Mouse (Mus musculus) c-Kit-positive CD71-positive TER-119-positive erythroid progenitor cells, embryonic 14.5 days (primary cell): ENCODE measurements around the gene Ehf.

Source experiments
- DNase-seq: peaks from one replicate; pipeline ENCODE4 v3.0.0-alpha.2; 2013; ENCODE audit warnings: low spot score

The Ehf gene

DNA sequence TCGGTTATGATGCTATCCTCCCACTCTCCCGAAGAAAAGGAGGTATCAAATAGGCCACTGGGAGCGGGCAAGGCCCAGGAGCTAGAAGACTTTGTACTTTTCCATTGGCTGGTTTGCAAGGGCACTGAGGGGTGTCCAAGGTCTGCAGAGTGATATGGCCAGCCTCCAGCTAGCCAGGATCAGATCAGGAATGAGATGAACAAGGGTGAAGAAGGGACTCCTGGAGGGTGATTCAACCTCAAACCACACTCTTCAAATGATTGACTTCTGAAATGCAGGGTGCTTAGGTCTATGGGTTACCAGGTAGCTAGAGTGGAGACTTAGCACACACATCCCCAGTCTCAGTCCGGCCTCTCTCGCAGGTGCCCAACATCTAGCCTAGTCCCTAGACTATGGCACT lies 9.3 kb downstream of the Ehf start:
- DNase-seq: no peak

DNA sequence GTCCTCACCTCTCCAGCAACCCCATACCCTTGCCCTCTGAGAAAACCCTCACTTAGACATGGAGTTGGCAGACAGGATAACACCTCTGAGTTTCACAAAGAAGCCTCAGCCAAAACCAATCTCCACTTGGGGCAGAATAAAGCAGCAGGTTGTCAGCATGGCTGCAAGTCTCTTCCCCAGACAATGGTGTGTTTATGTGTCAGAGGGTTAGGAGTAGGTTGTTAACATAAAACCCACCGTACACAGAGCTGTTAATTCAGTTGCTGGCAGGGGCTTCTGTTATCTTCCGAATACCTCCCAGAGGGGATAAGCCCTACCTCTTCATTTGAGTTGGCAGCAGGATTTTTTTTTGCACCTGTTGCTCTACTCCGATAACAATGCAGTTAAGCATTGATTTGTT lies 9.9 kb downstream of the Ehf start:
- DNase-seq: no peak

DNA sequence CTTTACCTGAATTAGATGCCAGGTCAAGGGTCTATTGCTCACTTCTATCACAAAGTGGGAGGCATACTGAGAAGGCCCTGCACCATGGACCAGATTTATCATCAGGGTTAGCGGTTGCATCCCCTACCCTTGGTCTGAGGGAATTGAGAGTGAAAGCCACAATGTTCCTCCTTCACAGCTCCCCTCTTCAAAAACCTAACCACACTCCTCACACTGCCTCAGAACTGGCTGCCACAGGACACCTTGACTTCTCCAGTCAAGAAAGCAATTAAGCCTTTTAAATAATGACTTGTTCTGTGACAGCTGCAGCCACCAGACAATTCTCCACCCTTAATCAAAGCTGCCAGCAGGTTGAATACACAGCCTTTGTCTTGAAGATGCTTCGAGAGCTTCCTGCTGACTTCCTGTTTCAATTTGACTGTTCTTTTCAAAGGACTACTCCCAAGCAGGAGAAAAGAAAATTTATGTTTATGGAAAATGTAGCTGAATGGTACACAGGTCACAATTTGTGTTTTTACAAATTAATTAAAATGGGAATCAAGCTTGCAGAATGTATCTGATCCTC lies 12.3 kb downstream of the Ehf start:
- no peak for DNase-seq

DNA sequence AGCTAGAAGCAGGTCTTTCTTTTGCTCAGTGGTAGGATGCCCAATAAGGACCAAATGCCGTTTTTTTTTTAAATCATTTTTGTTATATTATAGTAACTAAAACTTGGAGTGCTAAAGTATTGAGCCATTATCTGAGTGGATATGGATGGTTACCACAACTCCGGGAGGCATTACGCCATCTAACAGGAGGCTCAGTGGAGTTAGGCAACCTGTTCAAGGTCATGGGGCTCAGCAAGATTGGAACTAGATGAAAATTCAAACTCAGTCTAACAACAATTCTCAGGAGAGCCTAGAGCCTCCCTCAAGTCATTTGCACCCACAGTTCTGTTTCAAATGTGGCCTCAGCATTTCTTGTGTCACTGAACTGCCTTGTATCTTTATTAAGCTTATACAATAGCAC lies 12.9 kb downstream of the Ehf start:
- DNase-seq: no peak

DNA sequence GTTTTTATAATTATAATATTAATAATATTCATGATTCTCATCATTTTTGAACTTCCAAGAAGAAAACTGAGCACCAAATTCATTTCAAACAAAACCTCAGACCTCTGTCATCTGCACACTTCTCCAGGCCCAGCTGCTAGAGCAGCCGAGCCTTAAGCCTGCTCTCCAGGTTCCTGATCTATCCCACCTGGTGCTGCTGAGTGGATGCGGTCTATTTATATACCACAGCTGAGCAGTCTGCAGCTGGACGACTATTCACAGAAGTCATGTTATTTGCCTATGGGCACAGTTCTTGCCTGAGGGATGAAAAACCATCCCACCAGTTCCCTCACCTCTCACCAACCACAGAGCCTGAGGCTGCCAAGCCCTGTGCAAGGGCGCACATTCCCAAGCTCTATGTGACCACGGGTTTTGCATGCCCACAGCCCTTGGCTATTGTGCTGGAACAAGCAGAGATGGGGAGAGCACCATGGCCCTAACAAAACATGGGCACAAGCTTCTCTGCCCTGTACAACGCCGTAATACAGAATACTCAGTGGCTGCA lies 13.6 kb downstream of the Ehf start:
- no peak for DNase-seq

DNA sequence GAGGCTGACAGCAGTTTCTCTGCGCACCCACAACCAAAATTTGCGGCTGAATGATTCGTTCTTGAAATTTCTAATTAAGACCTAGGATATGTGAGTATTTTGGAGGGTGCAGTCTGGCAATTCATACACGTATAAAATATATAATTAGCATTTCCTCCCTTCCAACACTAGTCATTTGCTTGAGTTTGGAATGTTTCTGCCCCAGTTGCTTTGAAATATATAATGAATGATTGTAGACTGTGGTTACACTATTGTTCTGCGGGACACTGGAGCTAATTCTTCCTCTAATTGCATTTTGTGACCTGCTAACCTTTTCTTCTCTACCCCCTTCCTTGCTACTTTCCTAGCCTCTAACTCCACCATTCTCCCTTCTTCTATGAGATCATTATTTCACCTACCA lies 15.4 kb downstream of the Ehf start:
- no peak for DNase-seq

DNA sequence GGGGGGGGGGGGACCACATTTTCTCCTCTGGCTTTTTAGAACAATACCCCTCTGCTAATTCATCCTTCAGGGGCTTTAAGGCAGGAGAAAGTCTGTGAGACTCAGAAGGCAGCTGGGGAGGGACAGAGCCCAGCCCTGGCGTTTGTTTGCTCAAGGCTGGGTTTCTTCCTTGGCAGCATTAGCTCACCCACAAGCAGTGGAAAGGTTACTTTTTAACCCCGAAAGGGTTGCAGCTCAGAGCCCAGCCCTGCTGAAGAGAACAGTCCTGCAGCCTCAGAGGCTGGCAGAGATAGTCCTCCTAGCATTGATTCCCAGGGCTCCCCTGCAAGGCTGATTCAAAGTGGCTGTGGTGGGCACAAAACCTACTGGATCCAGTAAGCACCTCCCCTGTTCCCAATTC lies 17.5 kb downstream of the Ehf start:
- no peak for DNase-seq

DNA sequence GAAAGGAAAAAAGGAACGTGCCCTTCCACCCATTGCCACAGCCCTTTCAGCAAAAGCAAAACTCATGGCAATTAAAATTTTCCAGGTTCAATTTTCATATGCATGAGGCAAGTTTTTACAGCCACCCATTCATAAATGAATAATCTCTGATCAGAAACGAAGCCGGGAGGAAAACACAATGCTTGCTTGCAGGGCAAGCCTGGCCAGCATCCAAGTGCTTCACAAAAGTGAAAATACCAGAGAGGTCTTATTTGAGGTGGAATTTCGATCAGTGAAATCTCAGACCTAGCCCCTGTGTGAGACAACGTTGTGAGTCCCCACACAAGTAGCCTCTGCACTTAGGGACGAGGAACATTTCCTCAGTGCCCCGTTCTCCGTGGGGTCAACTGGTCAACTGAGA lies 19.3 kb downstream of the Ehf start:
- DNase-seq: no peak

DNA sequence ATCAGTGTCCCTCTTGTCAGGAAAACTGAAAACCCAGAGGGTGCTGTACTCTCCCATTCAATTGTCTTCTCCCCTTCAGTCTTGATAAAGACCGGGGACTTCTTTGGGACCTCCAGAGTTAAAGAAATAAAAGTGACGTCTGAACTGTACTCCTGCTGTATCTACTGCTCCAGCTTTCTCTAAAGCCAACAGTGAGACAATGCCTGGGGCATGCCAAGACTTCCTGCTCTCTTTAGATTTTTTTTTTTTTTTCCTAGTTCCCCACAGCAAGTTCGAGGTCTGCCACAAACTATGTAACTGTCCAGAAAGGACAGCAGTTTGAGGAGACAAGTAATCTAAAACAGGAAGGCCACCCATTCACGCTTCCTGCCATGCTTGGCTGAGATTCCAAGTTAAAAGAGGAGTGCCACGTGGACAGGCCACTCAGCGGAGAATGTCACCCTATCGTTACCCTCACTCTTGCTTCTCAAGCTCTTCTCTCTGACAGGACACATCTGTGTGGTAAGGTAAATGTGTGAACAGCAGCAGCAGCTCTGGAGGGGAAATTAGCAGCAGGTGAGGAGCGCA lies 20.8 kb downstream of the Ehf start:
- DNase-seq: no peak

DNA sequence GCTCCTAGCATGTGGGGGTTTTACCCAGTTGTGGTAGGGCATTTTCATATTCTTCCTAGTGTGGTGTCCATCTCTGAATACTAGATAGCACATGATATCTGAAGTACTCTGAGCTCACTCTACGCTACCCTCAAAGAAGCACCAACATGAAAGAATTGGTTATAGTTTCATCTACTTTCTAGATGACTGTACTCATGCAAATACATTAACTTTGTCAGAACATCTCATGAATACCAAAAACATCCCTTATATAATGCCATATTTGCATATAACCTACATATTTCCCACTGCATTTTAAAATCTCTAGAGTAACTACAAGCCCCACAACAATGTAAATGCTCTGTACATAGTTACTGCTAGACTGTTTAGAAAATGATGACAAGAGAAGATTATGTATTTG lies 23.2 kb downstream of the Ehf start:
- no peak for DNase-seq

DNA sequence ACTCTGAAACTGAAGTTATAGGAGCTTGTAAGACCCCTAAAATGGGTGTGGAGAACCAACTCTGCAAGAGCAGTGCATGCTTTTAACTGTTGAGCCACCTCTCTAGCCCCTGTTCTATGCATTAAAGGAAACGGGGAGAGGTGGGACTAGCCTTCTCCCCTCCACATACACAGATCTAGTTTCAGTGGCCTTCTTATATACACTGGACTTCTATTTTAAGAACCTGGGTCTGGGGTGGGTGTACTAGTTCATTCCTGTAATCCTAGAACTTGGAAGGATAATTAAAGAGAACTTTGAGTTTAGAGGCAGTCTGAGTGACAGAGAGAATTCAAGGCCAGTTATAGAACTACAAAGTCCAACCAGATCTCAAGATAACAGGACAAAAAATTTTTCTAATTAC lies 24.6 kb downstream of the Ehf start:
- no peak for DNase-seq

DNA sequence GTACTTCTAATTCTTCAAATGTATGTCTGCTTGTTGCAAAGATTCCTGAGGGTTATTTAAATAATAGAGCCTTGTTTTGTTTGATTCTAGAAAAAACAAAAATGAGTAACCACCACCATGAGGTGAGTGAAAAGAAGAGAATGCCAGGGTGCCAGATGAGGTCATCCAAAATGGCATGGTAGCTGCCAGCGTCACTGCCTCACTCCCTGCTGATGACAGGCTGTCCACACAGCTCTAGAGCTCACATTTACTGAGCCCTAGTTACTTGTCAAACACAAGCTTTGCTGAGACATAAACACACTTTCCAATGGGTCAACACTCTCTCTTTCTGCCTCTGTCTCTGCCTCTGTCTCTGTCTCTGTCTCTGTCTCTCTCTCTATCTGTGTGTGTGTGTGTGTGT lies 25.3 kb downstream of the Ehf start:
- DNase-seq: no peak

DNA sequence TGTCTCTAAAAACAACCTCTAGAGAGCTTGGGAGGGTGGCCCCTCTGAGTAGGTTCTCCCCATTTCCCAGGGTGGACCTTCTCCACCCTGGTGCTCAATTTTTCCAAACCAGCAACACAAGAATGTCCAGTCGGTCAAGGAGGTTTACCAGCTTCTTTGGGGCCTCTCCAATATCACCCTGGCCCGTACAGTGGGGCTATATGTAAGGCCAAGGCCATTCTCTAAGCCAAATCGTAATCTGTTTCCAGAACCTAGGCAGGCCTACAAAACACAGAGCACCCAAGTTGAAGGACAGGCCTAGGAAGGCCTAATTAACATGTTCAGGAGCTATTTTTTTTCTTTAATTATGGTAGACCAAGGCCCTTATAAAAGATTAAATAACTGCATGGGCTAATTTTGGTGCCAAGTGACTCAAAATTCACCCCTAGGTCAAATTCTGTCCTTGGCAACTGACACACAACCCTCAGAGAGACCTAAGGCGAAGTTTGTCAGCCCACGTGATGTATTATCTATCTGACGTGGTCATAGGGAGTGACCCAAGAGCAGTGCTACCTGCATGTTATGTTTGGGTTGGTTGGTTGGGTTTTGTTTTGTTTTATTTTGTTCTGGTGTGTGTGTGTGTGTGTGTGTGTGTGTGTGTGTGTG lies 27.6 kb downstream of the Ehf start:
- no peak for DNase-seq

DNA sequence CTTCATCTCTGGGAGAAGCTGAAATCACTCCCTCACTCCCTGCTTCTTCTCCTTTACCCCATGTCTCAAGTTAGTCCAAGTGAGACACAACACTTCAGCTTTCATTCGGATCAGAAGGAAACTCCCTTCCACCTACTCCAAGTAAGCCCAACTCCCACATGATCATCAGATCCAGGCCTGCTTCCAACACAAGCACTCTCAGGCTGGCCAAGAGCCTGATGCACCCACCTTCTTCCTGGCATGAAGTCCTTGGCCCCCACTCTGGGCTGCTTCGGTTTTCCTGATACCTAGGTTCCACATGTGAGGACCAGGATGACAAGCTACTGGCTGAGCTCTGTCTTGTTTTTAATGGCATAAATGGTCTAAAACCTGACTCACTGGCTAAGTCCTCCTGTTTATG lies 28.3 kb downstream of the Ehf start:
- DNase-seq: no peak

DNA sequence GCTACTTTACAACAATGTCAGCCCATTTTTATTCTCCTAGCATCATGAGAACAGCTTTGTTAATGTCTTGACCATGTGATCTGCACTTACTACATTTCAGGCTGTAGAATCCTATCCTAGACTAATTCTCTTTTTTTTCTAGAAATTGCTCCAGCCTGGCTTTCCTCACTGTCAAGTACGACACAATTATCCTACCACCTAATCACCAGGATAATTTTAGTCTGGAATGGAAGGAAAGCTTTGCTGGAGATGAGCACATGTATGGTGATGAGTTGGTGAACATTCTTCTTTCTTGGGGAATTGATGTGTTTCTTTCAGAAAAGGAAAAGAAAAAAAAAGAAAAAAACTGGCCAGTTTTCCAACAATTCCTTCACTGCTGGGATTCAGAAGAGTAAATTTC lies 28.8 kb downstream of the Ehf start:
- DNase-seq: no peak

DNA sequence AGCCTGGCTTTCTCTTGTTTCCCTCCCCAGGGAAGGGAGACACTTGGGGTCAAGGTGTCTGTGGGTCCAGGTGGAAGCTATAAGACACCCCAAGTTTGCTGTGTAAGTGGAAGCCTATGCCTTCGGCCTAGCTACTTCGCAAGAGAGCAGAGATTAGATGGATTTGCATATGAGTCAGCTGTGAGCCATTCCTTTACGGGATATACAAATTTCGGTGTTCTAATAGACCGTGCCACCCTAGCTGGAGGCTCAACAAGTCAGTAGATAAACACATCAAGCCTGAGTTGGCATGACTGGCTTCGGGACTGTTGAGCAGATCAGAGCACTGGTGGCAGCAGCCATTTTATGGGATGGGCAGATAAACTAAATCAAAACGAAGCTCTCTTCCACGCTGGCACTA lies 31.6 kb downstream of the Ehf start:
- no peak for DNase-seq

DNA sequence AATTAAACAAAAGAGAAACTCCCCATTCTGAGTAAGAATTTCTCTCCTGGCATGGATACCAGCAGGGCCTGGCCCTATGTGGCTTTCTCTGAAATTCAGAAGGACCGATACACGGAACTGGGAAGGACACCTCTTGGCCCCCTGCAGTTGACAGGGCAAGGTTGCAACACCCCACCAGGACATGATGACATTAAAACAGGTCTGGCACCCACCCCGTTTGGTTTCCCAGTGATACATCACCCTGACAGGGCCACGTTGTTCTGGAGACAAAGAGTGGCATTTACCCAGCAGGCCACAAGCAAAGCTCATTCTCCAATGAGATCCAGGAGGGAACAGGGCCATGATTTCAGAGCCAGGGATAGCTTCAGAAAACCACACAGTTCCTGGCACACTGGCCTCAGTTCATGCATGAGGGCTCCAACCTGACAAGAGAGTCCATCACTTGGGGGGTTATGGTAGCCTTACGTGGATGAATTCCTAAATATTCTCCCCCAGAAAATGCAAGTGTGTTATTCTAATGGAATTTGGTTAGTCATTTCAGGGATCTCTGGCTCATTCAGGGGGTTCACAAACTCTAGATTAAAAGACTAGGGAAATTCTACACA lies 32.4 kb downstream of the Ehf start:
- no peak for DNase-seq

DNA sequence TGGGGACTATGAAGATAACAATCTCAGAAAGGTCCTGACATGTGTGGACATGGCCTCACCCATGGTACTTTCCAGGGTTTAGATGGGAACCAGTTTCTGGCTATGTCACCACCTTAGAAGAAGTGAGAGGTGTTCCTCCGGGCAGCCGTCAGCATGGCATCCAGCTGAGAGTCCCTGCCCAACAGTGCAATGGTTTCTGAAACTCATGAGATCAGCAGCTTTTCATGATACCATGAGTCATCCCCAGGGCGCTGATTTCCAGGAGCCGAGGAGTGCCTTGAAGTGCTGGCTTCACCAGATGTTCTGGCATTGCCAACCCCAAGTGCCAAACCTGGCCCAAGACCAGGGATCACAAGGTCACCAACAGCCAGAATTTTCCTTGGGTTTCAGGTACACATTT lies 64.0 kb downstream of the Ehf start:
- DNase-seq: no peak

DNA sequence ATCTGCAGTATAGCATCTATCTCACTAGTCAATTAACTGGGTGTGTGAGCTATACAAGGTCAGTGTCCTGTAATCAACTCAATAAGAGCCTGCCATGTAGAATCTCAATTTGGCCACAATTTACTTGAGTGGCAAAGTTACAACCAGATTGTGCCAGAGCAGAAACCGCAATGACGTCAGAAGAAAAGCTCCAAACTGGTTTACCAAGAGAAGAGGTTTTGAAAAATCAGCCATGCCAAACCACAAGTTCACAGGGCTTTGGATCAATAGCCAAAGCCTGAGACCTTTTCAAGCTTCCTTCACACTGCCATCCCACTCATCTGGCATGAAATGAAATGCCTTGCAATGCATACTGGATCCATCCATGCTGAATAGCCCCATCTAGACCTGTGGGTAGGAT lies 76.3 kb downstream of the Ehf start:
- no peak for DNase-seq

DNA sequence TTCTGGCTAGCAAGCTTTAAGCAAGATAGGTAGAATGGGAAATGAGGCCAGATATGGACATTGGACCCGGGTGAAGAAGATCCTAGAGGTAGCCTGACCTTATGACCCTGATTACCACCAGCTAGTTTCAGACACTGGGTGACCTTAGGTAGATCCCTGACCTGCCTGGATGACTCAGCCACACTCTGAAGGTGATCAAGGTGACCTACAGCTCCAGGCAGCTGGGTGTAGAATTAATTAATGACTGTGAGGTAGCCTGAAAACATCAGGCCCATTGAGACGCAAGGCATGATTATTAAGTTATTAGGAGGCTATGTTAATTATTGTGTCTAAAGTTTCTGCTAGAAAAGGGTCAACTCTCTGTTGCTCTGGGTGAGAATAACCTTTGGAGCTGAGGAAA lies 82.2 kb downstream of the Ehf start:
- no peak for DNase-seq

DNA sequence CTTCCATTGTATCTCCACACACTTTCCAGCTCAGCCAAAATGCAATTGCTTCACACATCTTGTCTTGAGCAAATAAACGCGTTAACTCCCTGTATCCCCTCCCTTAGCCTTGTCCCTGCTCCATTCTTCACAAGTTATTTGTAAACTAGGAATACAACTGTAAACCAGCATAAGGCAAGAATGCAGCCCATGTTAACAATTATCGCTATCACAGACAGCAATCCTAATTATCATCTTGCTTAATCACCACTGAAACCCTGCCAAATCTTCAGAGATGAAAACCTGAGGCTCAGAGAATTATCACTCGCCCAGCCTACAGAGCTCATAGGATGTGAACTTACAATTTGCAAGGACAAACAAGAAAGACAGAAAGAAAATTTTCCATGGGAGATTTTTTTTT lies 84.8 kb downstream of the Ehf start:
- DNase-seq: no peak

DNA sequence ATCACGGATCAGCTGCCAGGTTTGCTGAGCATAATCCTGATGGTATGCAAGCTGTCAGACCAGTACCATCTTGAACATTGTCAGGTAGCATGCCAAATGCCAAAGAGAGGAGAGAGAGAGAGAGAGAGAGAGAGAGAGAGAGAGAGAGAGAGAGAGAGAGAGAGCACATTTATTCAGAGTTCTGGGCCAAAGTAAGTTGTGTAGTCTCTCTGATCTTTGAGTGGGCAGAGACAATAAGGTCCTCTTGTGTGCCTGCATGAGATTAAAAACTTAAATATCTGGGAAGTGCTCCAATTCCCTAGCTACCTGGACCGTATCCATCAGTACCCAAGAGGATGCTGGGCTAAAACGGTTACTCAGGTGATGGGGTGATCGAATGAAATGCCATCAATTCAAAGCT lies 87.3 kb downstream of the Ehf start:
- no peak for DNase-seq

DNA sequence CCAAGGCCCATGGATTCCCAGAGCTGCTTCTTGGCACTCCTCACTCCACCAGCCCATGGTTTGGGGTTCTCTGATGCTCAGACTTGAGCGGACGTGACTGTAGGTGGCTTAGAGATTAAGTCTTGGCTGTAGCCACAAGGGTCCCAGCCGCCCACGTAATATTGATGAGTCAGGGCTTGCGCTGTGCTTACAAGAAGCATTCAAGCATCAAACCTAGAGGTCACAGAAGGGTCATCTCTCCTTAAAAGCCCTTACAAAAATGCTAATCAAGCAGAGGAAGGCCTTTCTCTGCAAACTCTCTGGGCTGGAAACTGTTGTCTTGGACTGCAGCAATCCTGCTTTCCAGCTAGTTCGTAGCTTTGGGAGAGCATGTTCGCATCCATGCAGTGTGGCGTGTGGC lies 88.2 kb downstream of the Ehf start:
- DNase-seq: no peak

DNA sequence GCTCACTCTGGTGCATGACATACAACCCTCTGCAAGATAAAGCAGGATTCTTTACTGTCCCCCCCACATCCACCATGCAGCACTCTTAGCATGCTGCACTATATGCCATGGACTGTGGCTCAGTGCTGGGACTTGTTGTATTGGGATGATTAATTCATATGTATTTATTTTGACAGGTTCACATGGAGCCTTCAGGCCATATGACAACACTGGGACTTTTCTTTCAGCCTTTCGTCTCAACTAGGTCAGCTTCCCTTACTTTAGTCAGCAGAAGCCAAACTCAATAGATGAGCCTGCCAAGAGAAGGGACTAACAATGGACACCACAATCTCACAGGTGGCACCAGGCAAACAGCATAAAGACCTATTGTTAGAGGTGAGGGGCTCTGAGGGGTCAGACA lies 89.5 kb downstream of the Ehf start:
- DNase-seq: no peak
